Comparison of ENCODE assay signal across 9 mouse cellular contexts in genomic region chr11:106159216-106159920, GRCm38 (mm10). TPM values are rescaled to one million over a fixed set of nuclear protein-coding genes. Genes with fewer than 3 reads are reported as not detected.
A peak's percentile ranks its signal among the peaks of the same experiment; 100 is the strongest.
DNase-seq lines count a peak whose midpoint lies in the region; ATAC-seq and TF ChIP-seq lines count a peak whose summit lies in the region.
"Had no signal": no experiment of that assay in that cellular context is flagged by ENCODE, and none has a peak within 500 bp of the region (broad histone marks: within the 10 kb centered on the region; RNA-seq: fewer than 3 reads in every experiment).

No protein-coding gene starts in this region.

- H3K4me3 ChIP-seq in G1E (ENCODE audit: low read depth, low read length), result peak overlapping the region; percentile 83

- H3K4me1 ChIP-seq in G1E (ENCODE audit: insufficient read depth, low read depth, low read length), result peaks cover 53% of the 10 kb centered on the region

- peaks cover 3% of the 10 kb centered on the region; the same call in 1 of the 2 replicates for H3K27me3 ChIP-seq in G1E (ENCODE audit: insufficient read depth, low read length)

- H3K9me3 ChIP-seq in G1E (replicated peaks), result no peaks in the 10 kb centered on the region

- H3K36me3 ChIP-seq in G1E (replicated peaks), result peaks cover 73% of the 10 kb centered on the region

- TF ChIP-seq CTCF in G1E (IDR thresholded peaks at IDR 0.05; ENCODE audit: low read depth, low read length), result no peak

- intact Hi-C loops in heart, postnatal 14 days (cut with DNase I), result no loop called here

- ATAC-seq in G1E (ENCODE audit: extremely low read depth, insufficient number of reproducible peaks, low FRiP score, poor library complexity, severe bottlenecking), result peak; percentile 59
- ATAC-seq in erythroid progenitor cell, adult 5-6 weeks (replicated peaks; ENCODE audit: low FRiP score, poor library complexity, severe bottlenecking), result no peak

- peak; percentile 89 to 92 for DNase-seq in B cell, adult 2 months
- peak; percentile 80 for DNase-seq in G1E (ENCODE audit: low spot score)
- peak; percentile 67 for DNase-seq in embryo, embryonic 10.5 days (ENCODE audit: low spot score)
- peak; percentile 38 to 45 for DNase-seq in heart, postnatal 14 days
- peak; percentile 29 to 61 for DNase-seq in kidney, postnatal 36 days
- peak; percentile 89 for DNase-seq in lung, postnatal 36 days
- peak; percentile 82 to 88 for DNase-seq in spleen, adult 18-20 months

RNA-seq across cellular contexts. Expression of gene Gm10840, which starts 1.3 kb away (rescaled TPM):
- total RNA-seq in G1E (2014; fragmentation: Nextera tagmentation) (not detected in 2 replicates), G1E (2017) (not detected in 2 replicates)
- polyA plus RNA-seq in G1E (2012), result not detected in 2 replicates
- not detected for total RNA-seq in heart, postnatal 14 days (2021)
- total RNA-seq in erythroid progenitor cell, adult 5-6 weeks (2015; ENCODE audit: low replicate concordance), result not detected in 2 replicates
- total RNA-seq in erythroid progenitor cell, adult 5-6 weeks (2017; ENCODE audit: low replicate concordance), result not detected in 2 replicates
- polyA plus RNA-seq: large intestine, adult 2 months had no signal

RNA-seq across cellular contexts. Expression of gene Limd2, which starts 1.3 kb away (rescaled TPM):
- total RNA-seq in G1E (2014; fragmentation: Nextera tagmentation), result 258 and 309 TPM in 2 replicates
- total RNA-seq in G1E (2017), result 77.5 and 94.4 TPM in 2 replicates
- 365 and 413 TPM in 2 replicates for polyA plus RNA-seq in G1E (2012)
- 10 to 100 TPM in 1 of 2 experiments, 1 to 10 TPM in 1; 9.7 to 19.3 TPM for total RNA-seq in heart, postnatal 14 days (2021)
- 35.7 and 49.0 TPM in 2 replicates for total RNA-seq in erythroid progenitor cell, adult 5-6 weeks (2015; ENCODE audit: low replicate concordance)
- 4.8 and 8.7 TPM in 2 replicates for total RNA-seq in erythroid progenitor cell, adult 5-6 weeks (2017; ENCODE audit: low replicate concordance)

RNA-seq across cellular contexts. Expression of gene Strada, which starts 42.6 kb away (rescaled TPM):
- 28.9 and 40.2 TPM in 2 replicates for total RNA-seq in G1E (2014; fragmentation: Nextera tagmentation)
- total RNA-seq in G1E (2017), result 19.5 and 21.1 TPM in 2 replicates
- polyA plus RNA-seq in G1E (2012), result 32.3 and 36.2 TPM in 2 replicates
- total RNA-seq in heart, postnatal 14 days (2021), result 1 to 10 TPM; 8.7 TPM
- 14.1 and 16.3 TPM in 2 replicates for total RNA-seq in erythroid progenitor cell, adult 5-6 weeks (2015; ENCODE audit: low replicate concordance)
- total RNA-seq in erythroid progenitor cell, adult 5-6 weeks (2017; ENCODE audit: low replicate concordance), result 6.4 and 12.3 TPM in 2 replicates

RNA-seq across cellular contexts. Expression of gene Ccdc47, which starts 56.8 kb away (rescaled TPM):
- total RNA-seq in G1E (2014; fragmentation: Nextera tagmentation) (78.5 and 92.2 TPM in 2 replicates), G1E (2017) (90.1 and 129 TPM in 2 replicates)
- 3.8 and 3.9 TPM in 2 replicates for polyA plus RNA-seq in G1E (2012)
- total RNA-seq in heart, postnatal 14 days (2021), result 10 to 100 TPM; 74.4 to 76.0 TPM
- total RNA-seq in erythroid progenitor cell, adult 5-6 weeks (2015; ENCODE audit: low replicate concordance), result 24.1 and 54.9 TPM in 2 replicates
- 122 and 130 TPM in 2 replicates for total RNA-seq in erythroid progenitor cell, adult 5-6 weeks (2017; ENCODE audit: low replicate concordance)

RNA-seq across cellular contexts. Expression of gene Ddx42, which starts 57.4 kb away (rescaled TPM):
- total RNA-seq in G1E (2014; fragmentation: Nextera tagmentation) (63.7 and 71.8 TPM in 2 replicates), G1E (2017) (89.0 and 112 TPM in 2 replicates)
- polyA plus RNA-seq in G1E (2012), result 28.4 and 50.3 TPM in 2 replicates
- total RNA-seq in heart, postnatal 14 days (2021), result 10 to 100 TPM; 29.2 to 30.0 TPM
- 28.9 and 47.6 TPM in 2 replicates for total RNA-seq in erythroid progenitor cell, adult 5-6 weeks (2015; ENCODE audit: low replicate concordance)
- 60.4 and 91.1 TPM in 2 replicates for total RNA-seq in erythroid progenitor cell, adult 5-6 weeks (2017; ENCODE audit: low replicate concordance)
